Mouse (Mus musculus) kidney, adult 9 months (tissue): ENCODE measurements around the gene 4930435E12Rik.

Experiments
- DNase-seq: peaks from one replicate; pipeline ENCODE4 v3.0.0; 2022

The 4930435E12Rik gene

GRCm38 (mm10) chr16:38768386-38768785 is 60.2 kb downstream of the 4930435E12Rik start:
- DNase-seq: no peak

GRCm38 (mm10) chr16:38767761-38768160 is 60.8 kb downstream of the 4930435E12Rik start:
- DNase-seq: no peak

DNA sequence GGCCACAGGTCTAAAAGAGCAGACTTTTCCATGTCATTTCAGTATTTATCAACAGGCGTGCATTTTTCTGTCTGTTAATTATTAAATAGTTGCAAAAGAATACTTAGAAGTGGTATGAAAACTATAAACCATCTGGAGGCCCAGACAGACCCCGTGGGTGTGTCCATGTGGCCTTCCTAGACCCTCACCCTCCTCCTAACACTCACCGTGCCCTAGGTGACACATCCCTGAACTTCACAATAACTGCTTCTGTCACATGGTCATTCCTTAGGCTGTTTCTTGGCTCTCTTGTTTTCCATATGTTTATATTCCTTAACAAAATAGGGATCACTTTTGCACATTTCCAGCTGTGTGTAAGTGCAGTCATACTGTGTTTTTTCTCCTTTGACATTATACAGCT is 61.9 kb downstream of the 4930435E12Rik start:
- DNase-seq: no peak

DNA sequence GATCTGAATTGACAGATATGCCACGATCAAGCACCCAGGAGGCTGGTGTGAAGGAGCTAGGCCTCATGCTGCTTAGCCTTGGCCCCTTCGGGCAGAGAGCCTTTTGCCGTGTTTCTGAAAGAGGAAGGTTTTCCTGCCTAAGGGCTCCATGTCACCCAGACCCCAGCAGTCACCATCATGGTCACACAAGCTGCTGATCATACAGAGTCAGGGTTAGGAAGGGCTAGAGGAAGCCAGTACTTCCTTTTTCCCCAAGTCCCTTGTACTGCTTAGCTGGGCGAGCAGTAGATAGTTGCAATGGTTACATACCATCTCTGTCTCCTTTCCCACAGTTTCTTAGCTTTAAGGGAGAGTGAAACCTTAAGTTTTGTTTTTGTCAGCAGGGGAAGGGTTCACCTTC is 65.0 kb downstream of the 4930435E12Rik start:
- DNase-seq: no peak

- DNase-seq: no peak
Observed at GRCm38 (mm10) chr16:38762401-38762800, 66.1 kb downstream of the 4930435E12Rik start.
